Comparison of ENCODE assay signal across 27 mouse cellular contexts in the genomic region with DNA sequence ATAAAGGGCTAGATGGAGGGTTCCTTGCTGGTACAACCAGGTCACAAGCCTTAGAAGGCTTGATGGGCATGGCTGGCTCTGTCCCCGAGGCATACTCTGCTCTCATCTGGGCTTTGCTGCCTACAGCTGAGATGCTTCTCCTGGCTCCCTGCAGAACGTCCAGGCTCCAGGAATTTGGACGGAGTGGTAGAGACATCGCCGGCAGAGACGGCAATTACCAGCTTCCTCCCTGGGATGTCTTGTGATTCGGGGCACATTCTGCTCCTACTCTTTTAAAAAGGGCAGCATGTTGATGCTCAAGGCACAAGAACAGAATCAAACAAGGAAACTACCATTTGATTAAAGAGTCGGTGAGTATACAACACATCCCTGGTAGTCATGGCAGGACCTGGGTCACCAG. TPM values are rescaled to one million over a fixed set of nuclear protein-coding genes. Genes with fewer than 3 reads are reported as not detected.
DNase-seq lines count a peak whose midpoint lies in the region; ATAC-seq and TF ChIP-seq lines count a peak whose summit lies in the region.
"Had no signal": no experiment of that assay in that cellular context is flagged by ENCODE, and none has a peak within 500 bp of the region (broad histone marks: within the 10 kb centered on the region; RNA-seq: fewer than 3 reads in every experiment).

A gene (plus strand): TSS at position 301 of the 400 bp plus-strand sequence.

- intact Hi-C loops in heart, postnatal 25 days (cut with DNase I), result no loop called here

- no peak for TF ChIP-seq POLR2A in lung, adult 2 months (IDR thresholded peaks at IDR 0.05; ENCODE audit: borderline replicate concordance, extremely low read depth, low read depth, low read length)

- H3K9ac ChIP-seq in midbrain, embryonic 13.5 days (replicated peaks), result no peak within 1 kb of the TSS

- H3K4me1 ChIP-seq in heart, embryonic 10.5 days, result no peaks in the 10 kb centered on the region
- H3K4me1 ChIP-seq in limb, embryonic 10.5 days, result 0 out of 2 replicates have a peak, but pooled peaks cover 5% of the 10 kb centered on the region
- H3K4me1 ChIP-seq in lung, adult 2 months (ENCODE audit: control insufficient read depth, insufficient read depth, low read length), result no peaks in the 10 kb centered on the region
- H3K4me1 ChIP-seq in midbrain, embryonic 13.5 days (replicated peaks), result no peaks in the 10 kb centered on the region

- H3K4me3 ChIP-seq in heart, embryonic 10.5 days, result no peak within 1 kb of the TSS
- no peak within 1 kb of the TSS for H3K4me3 ChIP-seq in limb, embryonic 10.5 days
- no peak within 1 kb of the TSS for H3K4me3 ChIP-seq in lung, adult 2 months (replicated peaks; ENCODE audit: extremely low read depth, low read depth, low read length)
- no peak within 1 kb of the TSS for H3K4me3 ChIP-seq in midbrain, embryonic 13.5 days (replicated peaks)

- 0 out of 2 replicates have a peak, but pooled peaks cover 5% of the 10 kb centered on the region for H3K27me3 ChIP-seq in heart, embryonic 10.5 days (ENCODE audit: insufficient read depth, poor library complexity, severe bottlenecking)
- no peaks in the 10 kb centered on the region for H3K27me3 ChIP-seq in limb, embryonic 10.5 days (ENCODE audit: low read depth, poor library complexity, severe bottlenecking)
- H3K27me3 ChIP-seq in midbrain, embryonic 13.5 days, result no peaks in the 10 kb centered on the region
- H3K27me3 ChIP-seq: CH12.LX had no signal

- WGBS in heart, embryonic 10.5 days, result 77% methylated on average over 8 of the region's 8 CpGs
- WGBS in limb, embryonic 10.5 days, result 85% methylated on average over 8 of the region's 8 CpGs
- WGBS in lung, adult 2 months, result 77% methylated on average over 8 of the region's 8 CpGs
- 88% methylated on average over 8 of the region's 8 CpGs for WGBS in midbrain, embryonic 13.5 days

- no peaks in the 10 kb centered on the region for H3K36me3 ChIP-seq in heart, embryonic 10.5 days
- H3K36me3 ChIP-seq in limb, embryonic 10.5 days, result no peaks in the 10 kb centered on the region
- H3K36me3 ChIP-seq in midbrain, embryonic 13.5 days, result no peaks in the 10 kb centered on the region
- H3K36me3 ChIP-seq: G1E had no signal

- H3K4me2 ChIP-seq in midbrain, embryonic 13.5 days (replicated peaks), result no peak within 1 kb of the TSS

- DNase-seq in heart, adult 11 months, result peak; percentile 72
- DNase-seq in heart, postnatal 25 days (ENCODE audit: low spot score), result no peak
- DNase-seq in heart, embryonic 10.5 days (ENCODE audit: low spot score), result peak; percentile 62
- no peak for DNase-seq in heart, adult 18-20 months
- peak; percentile 7 for DNase-seq in limb, embryonic 10.5 days (ENCODE audit: low spot score)
- DNase-seq in lung, adult 2 months, result no peak
- DNase-seq: adrenal gland, adult 2 months; adrenal gland, adult 8-10 months; adrenal gland, postnatal 10 days; adrenal gland, postnatal 14 days; adrenal gland, postnatal 25 days; adrenal gland, postnatal 36 days; B cell, adult 2 months; cerebellum, adult 11 months; cerebellum, adult 11-12 months had no signal

- TF ChIP-seq CTCF in lung, adult 2 months (IDR thresholded peaks at IDR 0.05; ENCODE audit: insufficient read depth, low read length), result no peak

- 0 out of 2 replicates have a peak, but pooled peaks have one; percentile 19 for ATAC-seq in erythroid progenitor cell, adult 5-6 weeks (replicated peaks; ENCODE audit: low FRiP score, poor library complexity, severe bottlenecking)
- no peak for ATAC-seq in midbrain, embryonic 13.5 days
- ATAC-seq: activated CD4-positive, CD25-positive, alpha-beta regulatory T cell, adult 4 months; CD4-positive, CD25-positive, alpha-beta regulatory T cell, adult 4 months; Patski had no signal

- no peak within 1 kb of the TSS for H3K27ac ChIP-seq in heart, embryonic 10.5 days
- no peak within 1 kb of the TSS for H3K27ac ChIP-seq in limb, embryonic 10.5 days
- H3K27ac ChIP-seq in midbrain, embryonic 13.5 days, result no peak within 1 kb of the TSS

- no peaks in the 10 kb centered on the region for H3K9me3 ChIP-seq in heart, embryonic 10.5 days
- no peaks in the 10 kb centered on the region for H3K9me3 ChIP-seq in limb, embryonic 10.5 days (replicated peaks)
- H3K9me3 ChIP-seq in midbrain, embryonic 13.5 days, result no peaks in the 10 kb centered on the region
- H3K9me3 ChIP-seq: G1E had no signal

RNA-seq across cellular contexts. Expression of the gene that starts here (rescaled TPM):
- total RNA-seq in heart, postnatal 25 days (2021), result not detected
- polyA plus RNA-seq in heart, embryonic 10.5 days (2016; fragmentation: Nextera tagmentation; extraction: Ambion mirVana), result 0.19 TPM in 1 of 2 replicates, not detected in the other
- total RNA-seq in heart, adult 18-20 months (2021), result not detected
- total RNA-seq in erythroid progenitor cell, adult 5-6 weeks (2015; ENCODE audit: low replicate concordance), result not detected in 2 replicates
- total RNA-seq in erythroid progenitor cell, adult 5-6 weeks (2017; ENCODE audit: low replicate concordance), result not detected in 2 replicates
- not detected in 2 replicates for polyA plus RNA-seq in limb, embryonic 10.5 days (2016; fragmentation: Nextera tagmentation; extraction: Ambion mirVana)
- not detected in 2 replicates for polyA plus RNA-seq in lung, adult 2 months (2012; rRNA removed)
- polyA plus RNA-seq in midbrain, embryonic 13.5 days (2015; fragmentation: Nextera tagmentation; extraction: Ambion mirVana), result not detected in 2 replicates
- total RNA-seq: adrenal gland, adult 18-20 months; adrenal gland, adult 2 months; adrenal gland, adult 8-10 months; adrenal gland, postnatal 10 days; adrenal gland, postnatal 14 days; adrenal gland, postnatal 25 days; adrenal gland, postnatal 36 days; adrenal gland, postnatal 4 days; ES-E14; G1E; MEL had no signal
- polyA plus RNA-seq: activated CD4-positive, CD25-positive, alpha-beta regulatory T cell, adult 4 months; adrenal gland, adult 2 months; C2C12; CD4-positive, CD25-positive, alpha-beta regulatory T cell, adult 4 months; G1E; Patski had no signal

Comparison
In these comparisons a context has a peak if more than half of its experiments do, and no peak if none do; other contexts are left out.
1. Peak in DNase-seq in heart, embryonic 10.5 days; RNA of the gene not detected or under 1 TPM.
2. Peak in ATAC-seq in erythroid progenitor cell, adult 5-6 weeks; RNA of the gene not detected or under 1 TPM.
3. Peak in DNase-seq in limb, embryonic 10.5 days; RNA of the gene not detected or under 1 TPM.